Mouse (Mus musculus): ENCODE measurements at regions not wholly inside any gene's neighbourhood (a gene's known extent, or its start where the extent isn't known, plus 50 kb on each side); places are given as distances from the start of the nearest gene placed in this dataset.

DNA sequence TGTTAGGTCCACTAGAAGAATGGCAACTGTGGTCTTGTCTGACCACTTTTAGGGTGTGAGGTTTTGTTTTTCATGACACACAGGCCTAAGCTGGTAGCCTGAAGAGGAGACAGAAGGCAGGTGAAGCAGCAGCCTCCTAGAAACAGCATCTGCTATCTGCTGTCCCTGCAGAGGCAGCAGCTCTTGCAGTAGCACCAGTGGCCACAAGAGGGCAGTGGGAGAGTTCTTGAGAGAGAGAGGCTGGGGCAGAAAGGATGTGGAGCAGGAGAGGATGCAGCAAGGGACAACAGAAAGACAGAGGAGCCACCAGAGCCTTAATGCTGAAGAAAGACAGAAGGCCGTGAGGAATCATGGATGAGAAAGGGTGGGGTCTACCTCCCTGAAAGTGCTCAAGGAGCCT lies 88.1 kb upstream of the Usp51 start:
- TF ChIP-seq NRF1 (IDR thresholded peaks at IDR 0.05; ENCODE audit: insufficient read depth, low read depth, low read length, poor library complexity, severe bottlenecking) (no peak), POLR2A (IDR thresholded peaks at IDR 0.05; ENCODE audit: control insufficient read depth in 1 of 2, insufficient read depth in 1 of 2, low read depth in 1 of 2, low read length in 2 of 2, poor library complexity in 1 of 2) (no peak), NELFE (IDR thresholded peaks at IDR 0.05; ENCODE audit: low read depth, low read length) (no peak)
